Mouse (Mus musculus) heart, postnatal 4 days (tissue): ENCODE results near the gene Grk2. TPM values are rescaled to one million over a fixed set of nuclear protein-coding genes. Genes with fewer than 3 reads are reported as not detected.

Source experiments
- DNase-seq: peaks from one replicate; pipeline ENCODE4 v3.0.0; 2021
- total RNA-seq, 2 experiments: library from RNA; stranded (reverse); gene quantifications; 2 replicates each; pipeline ENCODE4 v1.2.3; 2021

Grk2 gene
- total RNA-seq, 2 experiments from 2014 or later: 46.2 to 54.0 TPM

- peak; percentile 68 for DNase-seq
Observed at GRCm38 (mm10) chr19:4302936-4303639, 2.9 kb downstream of the Grk2 start.

GRCm38 (mm10) chr19:4301735-4302651 lies 4.0 kb downstream of the Grk2 start:
- DNase-seq: peak; percentile 52

- DNase-seq: no peak
Observed at GRCm38 (mm10) chr19:4300852-4301734, 4.9 kb downstream of the Grk2 start.

- DNase-seq: peak; percentile 25
Observed at GRCm38 (mm10) chr19:4300271-4300704, 5.7 kb downstream of the Grk2 start.

- DNase-seq: no peak
Observed at GRCm38 (mm10) chr19:4299574-4300270, 6.3 kb downstream of the Grk2 start.

- no peak for DNase-seq
Observed at GRCm38 (mm10) chr19:4299126-4299525, 6.9 kb downstream of the Grk2 start.

- DNase-seq: no peak
Observed at GRCm38 (mm10) chr19:4298322-4299121, 7.5 kb downstream of the Grk2 start.

- DNase-seq: no peak
Observed at GRCm38 (mm10) chr19:4297851-4298250, 8.2 kb downstream of the Grk2 start.

GRCm38 (mm10) chr19:4296611-4297010 lies 9.4 kb downstream of the Grk2 start:
- DNase-seq: no peak

GRCm38 (mm10) chr19:4295391-4295790 lies 10.6 kb downstream of the Grk2 start:
- no peak for DNase-seq

GRCm38 (mm10) chr19:4294381-4295097 lies 11.5 kb downstream of the Grk2 start:
- peak; percentile 64 for DNase-seq

- no peak for DNase-seq
Observed at GRCm38 (mm10) chr19:4291161-4291560, 14.9 kb downstream of the Grk2 start.

- DNase-seq: no peak
Observed at GRCm38 (mm10) chr19:4290749-4291148, 15.3 kb downstream of the Grk2 start.

GRCm38 (mm10) chr19:4283653-4284052 lies 22.4 kb downstream of the Grk2 start:
- no peak for DNase-seq

GRCm38 (mm10) chr19:4282898-4283553 lies 23.0 kb downstream of the Grk2 start, which contains the start of gene Ankrd13d:
Ankrd13d (minus strand) TSS chr19:4283137.
- DNase-seq: peak; percentile 87

GRCm38 (mm10) chr19:4280425-4280824 lies 25.6 kb downstream of the Grk2 start:
- no peak for DNase-seq

GRCm38 (mm10) chr19:4279487-4279886 lies 26.5 kb downstream of the Grk2 start:
- DNase-seq: no peak

GRCm38 (mm10) chr19:4270972-4271371 lies 35.0 kb downstream of the Grk2 start:
- no peak for DNase-seq

- no peak for DNase-seq
Observed at GRCm38 (mm10) chr19:4270187-4270586, 35.8 kb downstream of the Grk2 start.
